Mouse (Mus musculus): ENCODE measurements around the gene Dnajb3. TPM values are rescaled to one million over a fixed set of nuclear protein-coding genes. Genes with fewer than 3 reads are reported as not detected.

Gene Dnajb3
- polyA plus RNA-seq, 1 experiment, result not detected

DNA sequence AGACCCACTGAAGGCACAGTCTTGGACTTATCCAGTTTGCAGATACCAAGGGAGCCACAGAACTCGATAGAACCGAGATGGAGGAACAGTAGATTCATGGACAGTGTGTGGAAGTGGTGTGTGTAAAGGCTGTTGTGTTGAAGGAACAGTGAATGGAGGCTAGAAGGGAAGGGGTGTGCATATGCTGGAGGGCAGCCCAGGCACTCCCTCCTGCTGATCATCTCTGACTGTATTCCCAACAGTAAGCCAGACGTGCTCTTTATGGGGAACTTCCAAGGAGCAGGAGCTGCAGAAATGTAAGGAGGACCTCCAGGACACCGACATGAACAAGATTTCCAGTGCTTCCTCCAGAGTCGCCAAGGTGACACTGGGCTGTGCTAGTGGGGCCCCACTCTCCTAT, 44.4 kb upstream of the Dnajb3 start:
- TF ChIP-seq POLR2A (IDR thresholded peaks at IDR 0.05; ENCODE audit: insufficient read length, low read depth), result no peak
- TF ChIP-seq E2F4 (IDR thresholded peaks at IDR 0.05; ENCODE audit: insufficient read depth), result no peak
- no peak for TF ChIP-seq TCF12 (IDR thresholded peaks at IDR 0.05; ENCODE audit: insufficient read depth, poor library complexity, severe bottlenecking)
- no peak for TF ChIP-seq SRF (IDR thresholded peaks at IDR 0.05; ENCODE audit: control insufficient read depth, insufficient read length, low read depth)
- no peak for TF ChIP-seq POLR2AphosphoS2 (IDR thresholded peaks at IDR 0.05; ENCODE audit: insufficient read length, low read depth)
- Histone ChIP-seq H3K36me3 (ENCODE audit: control insufficient read depth, insufficient read depth) (no peaks in the 10 kb centered on the region), H3K79me2 (ENCODE audit: control insufficient read depth, insufficient read depth) (no peaks in the 10 kb centered on the region), H3ac (ENCODE audit: control insufficient read depth, insufficient read length) (no peak overlapping the region), H3K4me3 (no peak overlapping the region), H3K27me3 (ENCODE audit: control insufficient read depth, insufficient read depth, insufficient read length) (peaks cover 8% of the 10 kb centered on the region), H3K4me2 (ENCODE audit: low read depth) (no peak overlapping the region)

- H3K4me3 ChIP-seq, result no peak overlapping the region
- no peaks in the 10 kb centered on the region for H3K79me2 ChIP-seq (ENCODE audit: control insufficient read depth, insufficient read depth)
- H3ac ChIP-seq (ENCODE audit: control insufficient read depth, insufficient read length), result no peak overlapping the region
- H3K4me2 ChIP-seq (ENCODE audit: low read depth), result no peak overlapping the region
- H3K36me3 ChIP-seq (ENCODE audit: control insufficient read depth, insufficient read depth), result no peaks in the 10 kb centered on the region
- TF ChIP-seq REST (IDR thresholded peaks at IDR 0.05; ENCODE audit: insufficient read depth, insufficient read length) (no peak), CEBPB (IDR thresholded peaks at IDR 0.05; ENCODE audit: insufficient read depth, poor library complexity, severe bottlenecking) (no peak), TCF12 (IDR thresholded peaks at IDR 0.05; ENCODE audit: insufficient read depth, poor library complexity, severe bottlenecking) (no peak), POLR2AphosphoS2 (IDR thresholded peaks at IDR 0.05; ENCODE audit: insufficient read length, low read depth) (no peak), E2F4 (IDR thresholded peaks at IDR 0.05; ENCODE audit: insufficient read depth) (no peak), USF1 (IDR thresholded peaks at IDR 0.05; ENCODE audit: low read depth) (no peak), MYOG (IDR thresholded peaks at IDR 0.05; ENCODE audit: control insufficient read depth in 1 of 3, insufficient read depth in 1 of 3, insufficient read length in 2 of 3, low read depth in 2 of 3) (no peak), POLR2A (IDR thresholded peaks at IDR 0.05; ENCODE audit: insufficient read length, low read depth) (no peak), TCF3 (IDR thresholded peaks at IDR 0.05; ENCODE audit: insufficient read length, low read depth) (no peak), MYOD1 (IDR thresholded peaks at IDR 0.05; ENCODE audit: control insufficient read depth in 1 of 3, insufficient read length in 2 of 3, low read depth in 2 of 3) (no peak), SRF (IDR thresholded peaks at IDR 0.05; ENCODE audit: control insufficient read depth, insufficient read length, low read depth) (no peak), MAX (IDR thresholded peaks at IDR 0.05; ENCODE audit: low read depth) (no peak)
- peaks cover 8% of the 10 kb centered on the region for H3K27me3 ChIP-seq (ENCODE audit: control insufficient read depth, insufficient read depth, insufficient read length)
These were observed 44.0 kb upstream of the Dnajb3 start for GRCm38 (mm10) chr1:88249596-88249995.

DNA sequence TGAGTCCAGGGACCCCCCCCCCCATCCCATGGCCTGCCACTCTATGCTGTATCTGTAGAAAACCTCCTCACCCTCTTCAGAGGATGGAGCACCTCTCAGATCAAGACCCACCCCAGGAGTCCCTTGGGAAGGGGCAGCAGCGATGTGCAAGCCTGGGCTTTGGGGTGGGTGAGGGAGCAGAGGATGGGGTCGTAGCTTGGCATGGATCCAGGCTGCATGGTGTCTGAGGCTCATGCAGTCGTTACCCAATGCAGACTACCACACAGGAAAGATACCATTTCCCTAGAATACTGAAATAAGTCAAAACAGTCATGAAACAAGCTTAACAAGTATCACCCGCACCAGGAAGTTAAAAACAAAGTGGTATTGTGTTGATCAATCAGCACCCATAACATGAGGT, 43.1 kb upstream of the Dnajb3 start:
- H3K4me3 ChIP-seq, result no peak overlapping the region
- no peaks in the 10 kb centered on the region for H3K79me2 ChIP-seq (ENCODE audit: control insufficient read depth, insufficient read depth)
- H3K4me2 ChIP-seq (ENCODE audit: low read depth), result no peak overlapping the region
- no peak for TF ChIP-seq REST (IDR thresholded peaks at IDR 0.05; ENCODE audit: insufficient read depth, insufficient read length)
- TF ChIP-seq TCF3 (IDR thresholded peaks at IDR 0.05; ENCODE audit: insufficient read length, low read depth), result no peak
- no peak for TF ChIP-seq MAX (IDR thresholded peaks at IDR 0.05; ENCODE audit: low read depth)
- no peak for TF ChIP-seq POLR2AphosphoS2 (IDR thresholded peaks at IDR 0.05; ENCODE audit: insufficient read length, low read depth)
- no peak for TF ChIP-seq CEBPB (IDR thresholded peaks at IDR 0.05; ENCODE audit: insufficient read depth, poor library complexity, severe bottlenecking)
- TF ChIP-seq E2F4 (IDR thresholded peaks at IDR 0.05; ENCODE audit: insufficient read depth), result no peak
- no peak for TF ChIP-seq MYOD1 (IDR thresholded peaks at IDR 0.05; ENCODE audit: control insufficient read depth in 1 of 3, insufficient read length in 2 of 3, low read depth in 2 of 3)
- no peak for TF ChIP-seq MYOG (IDR thresholded peaks at IDR 0.05; ENCODE audit: control insufficient read depth in 1 of 3, insufficient read depth in 1 of 3, insufficient read length in 2 of 3, low read depth in 2 of 3)
- no peak for TF ChIP-seq USF1 (IDR thresholded peaks at IDR 0.05; ENCODE audit: low read depth)
- TF ChIP-seq SRF (IDR thresholded peaks at IDR 0.05; ENCODE audit: control insufficient read depth, insufficient read length, low read depth), result no peak
- TF ChIP-seq POLR2A (IDR thresholded peaks at IDR 0.05; ENCODE audit: insufficient read length, low read depth), result no peak
- TF ChIP-seq TCF12 (IDR thresholded peaks at IDR 0.05; ENCODE audit: insufficient read depth, poor library complexity, severe bottlenecking), result no peak
- H3ac ChIP-seq (ENCODE audit: control insufficient read depth, insufficient read length), result no peak overlapping the region
- peaks cover 8% of the 10 kb centered on the region for H3K27me3 ChIP-seq (ENCODE audit: control insufficient read depth, insufficient read depth, insufficient read length)
- no peaks in the 10 kb centered on the region for H3K36me3 ChIP-seq (ENCODE audit: control insufficient read depth, insufficient read depth)

- no peak overlapping the region for H3ac ChIP-seq (ENCODE audit: control insufficient read depth, insufficient read length)
- no peaks in the 10 kb centered on the region for H3K36me3 ChIP-seq (ENCODE audit: control insufficient read depth, insufficient read depth)
- no peak for TF ChIP-seq REST (IDR thresholded peaks at IDR 0.05; ENCODE audit: insufficient read depth, insufficient read length)
- no peak for TF ChIP-seq SRF (IDR thresholded peaks at IDR 0.05; ENCODE audit: control insufficient read depth, insufficient read length, low read depth)
- TF ChIP-seq TCF12 (IDR thresholded peaks at IDR 0.05; ENCODE audit: insufficient read depth, poor library complexity, severe bottlenecking), result no peak
- no peak for TF ChIP-seq E2F4 (IDR thresholded peaks at IDR 0.05; ENCODE audit: insufficient read depth)
- no peak for TF ChIP-seq USF1 (IDR thresholded peaks at IDR 0.05; ENCODE audit: low read depth)
- TF ChIP-seq TCF3 (IDR thresholded peaks at IDR 0.05; ENCODE audit: insufficient read length, low read depth), result no peak
- TF ChIP-seq POLR2AphosphoS2 (IDR thresholded peaks at IDR 0.05; ENCODE audit: insufficient read length, low read depth), result no peak
- no peak for TF ChIP-seq MAX (IDR thresholded peaks at IDR 0.05; ENCODE audit: low read depth)
- no peak for TF ChIP-seq MYOG (IDR thresholded peaks at IDR 0.05; ENCODE audit: control insufficient read depth in 1 of 3, insufficient read depth in 1 of 3, insufficient read length in 2 of 3, low read depth in 2 of 3)
- no peak for TF ChIP-seq MYOD1 (IDR thresholded peaks at IDR 0.05; ENCODE audit: control insufficient read depth in 1 of 3, insufficient read length in 2 of 3, low read depth in 2 of 3)
- TF ChIP-seq POLR2A (IDR thresholded peaks at IDR 0.05; ENCODE audit: insufficient read length, low read depth), result no peak
- no peak overlapping the region for H3K4me2 ChIP-seq (ENCODE audit: low read depth)
- H3K27me3 ChIP-seq (ENCODE audit: control insufficient read depth, insufficient read depth, insufficient read length), result peaks cover 12% of the 10 kb centered on the region
- no peaks in the 10 kb centered on the region for H3K79me2 ChIP-seq (ENCODE audit: control insufficient read depth, insufficient read depth)
- no peak overlapping the region for H3K4me3 ChIP-seq
These were observed 42.1 kb upstream of the Dnajb3 start for GRCm38 (mm10) chr1:88247660-88248059.

DNA sequence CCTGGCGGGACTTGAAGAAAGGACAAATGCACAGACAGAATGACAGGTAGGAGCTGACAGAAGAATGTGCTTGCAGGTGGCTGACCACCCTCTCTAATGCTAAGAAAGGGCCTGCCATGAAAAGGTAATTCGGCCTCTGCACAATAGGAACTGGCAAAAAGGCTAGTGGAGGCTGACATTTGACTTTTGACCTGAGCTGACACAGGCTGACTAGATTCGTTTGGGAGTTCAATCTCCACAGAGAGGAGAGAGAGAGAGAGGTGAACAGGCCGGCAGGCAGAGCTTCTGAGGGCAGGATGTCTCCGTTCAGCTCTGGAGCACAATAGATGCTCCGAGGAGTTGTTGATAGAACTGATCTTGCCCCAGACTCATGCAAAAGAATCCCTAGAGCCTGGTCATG, 40.8 kb upstream of the Dnajb3 start:
- H3K36me3 ChIP-seq (ENCODE audit: control insufficient read depth, insufficient read depth), result no peaks in the 10 kb centered on the region
- no peak overlapping the region for H3K4me2 ChIP-seq (ENCODE audit: low read depth)
- no peaks in the 10 kb centered on the region for H3K79me2 ChIP-seq (ENCODE audit: control insufficient read depth, insufficient read depth)
- TF ChIP-seq SRF (IDR thresholded peaks at IDR 0.05; ENCODE audit: control insufficient read depth, insufficient read length, low read depth) (no peak), USF1 (IDR thresholded peaks at IDR 0.05; ENCODE audit: low read depth) (no peak), POLR2AphosphoS2 (IDR thresholded peaks at IDR 0.05; ENCODE audit: insufficient read length, low read depth) (no peak), E2F4 (IDR thresholded peaks at IDR 0.05; ENCODE audit: insufficient read depth) (no peak), POLR2A (IDR thresholded peaks at IDR 0.05; ENCODE audit: insufficient read length, low read depth) (no peak), MAX (IDR thresholded peaks at IDR 0.05; ENCODE audit: low read depth) (no peak), CEBPB (IDR thresholded peaks at IDR 0.05; ENCODE audit: insufficient read depth, poor library complexity, severe bottlenecking) (no peak), TCF12 (IDR thresholded peaks at IDR 0.05; ENCODE audit: insufficient read depth, poor library complexity, severe bottlenecking) (no peak), MYOG (IDR thresholded peaks at IDR 0.05; ENCODE audit: control insufficient read depth in 1 of 3, insufficient read depth in 1 of 3, insufficient read length in 2 of 3, low read depth in 2 of 3) (no peak), TCF3 (IDR thresholded peaks at IDR 0.05; ENCODE audit: insufficient read length, low read depth) (no peak)
- peaks cover 14% of the 10 kb centered on the region for H3K27me3 ChIP-seq (ENCODE audit: control insufficient read depth, insufficient read depth, insufficient read length)
- H3K4me3 ChIP-seq, result no peak overlapping the region
- H3ac ChIP-seq (ENCODE audit: control insufficient read depth, insufficient read length), result no peak overlapping the region
